9 mouse cellular contexts compared by ENCODE assay signal in genomic region chr1:71651828-71652227, GRCm38 (mm10). TPM values are rescaled to one million over a fixed set of nuclear protein-coding genes. Genes with fewer than 3 reads are reported as not detected.
DNase-seq lines count a peak whose midpoint lies in the region; ATAC-seq and TF ChIP-seq lines count a peak whose summit lies in the region.
"Had no signal": no experiment of that assay in that cellular context is flagged by ENCODE, and none has a peak within 500 bp of the region (broad histone marks: within the 10 kb centered on the region; RNA-seq: fewer than 3 reads in every experiment).

No protein-coding gene starts in this region.

- H3K27me3 ChIP-seq in forebrain, embryonic 13.5 days = no peaks in the 10 kb centered on the region
- no peaks in the 10 kb centered on the region for H3K27me3 ChIP-seq in limb, embryonic 15.5 days

- 58% methylated on average over 1 of the region's 1 CpGs for WGBS in forebrain, embryonic 13.5 days
- WGBS in limb, embryonic 15.5 days = 33% methylated on average over 1 of the region's 1 CpGs

- peak overlapping the region; percentile 84 for H3K4me2 ChIP-seq in forebrain, embryonic 13.5 days
- H3K4me2 ChIP-seq in limb, embryonic 15.5 days = peak overlapping the region; percentile 75

- DNase-seq in gastrocnemius, adult 2 months = no peak
- no peak for DNase-seq in gastrocnemius, adult 8-10 months (ENCODE audit: low spot score in 2 of 2)
- DNase-seq in 3134 (ENCODE audit: extremely low read depth, insufficient read length, low spot score) = peak; percentile 28
- no peak for DNase-seq in layer of hippocampus, adult 8-10 months (ENCODE audit: low spot score in 2 of 2)
- no peak for DNase-seq in retina, embryonic 14.5 days (ENCODE audit: low spot score)
- no peak for DNase-seq in layer of hippocampus, adult 9-10 months (ENCODE audit: low spot score)

- H3K9me3 ChIP-seq in forebrain, embryonic 13.5 days (replicated peaks) = no peaks in the 10 kb centered on the region
- no peaks in the 10 kb centered on the region for H3K9me3 ChIP-seq in limb, embryonic 15.5 days

- intact Hi-C loops in gastrocnemius, adult 2 months (cut with DNase I) = no loop called here

- no peak for TF ChIP-seq CTCF in gastrocnemius, adult 2 months (IDR thresholded peaks at IDR 0.05)

- no peak for ATAC-seq in forebrain, embryonic 13.5 days
- no peak for ATAC-seq in limb, embryonic 15.5 days (ENCODE audit: insufficient number of reproducible peaks, low FRiP score, low TSS enrichment, low read depth)

- H3K27ac ChIP-seq in gastrocnemius, adult 2 months = peak overlapping the region; percentile 86
- H3K27ac ChIP-seq in forebrain, embryonic 13.5 days = no peak overlapping the region
- peak overlapping the region; percentile 58; the same call in 1 of the 2 replicates for H3K27ac ChIP-seq in limb, embryonic 15.5 days
- H3K27ac ChIP-seq: left cerebral cortex, adult 2 months had no signal

- peaks cover 12% of the 10 kb centered on the region for H3K36me3 ChIP-seq in forebrain, embryonic 13.5 days (ENCODE audit: poor library complexity, severe bottlenecking)
- peaks cover 21% of the 10 kb centered on the region for H3K36me3 ChIP-seq in limb, embryonic 15.5 days

- peak overlapping the region; percentile 16; the same call in 1 of the 2 replicates for H3K9ac ChIP-seq in forebrain, embryonic 13.5 days
- no peak overlapping the region for H3K9ac ChIP-seq in limb, embryonic 15.5 days

- peaks cover 22% of the 10 kb centered on the region for H3K4me1 ChIP-seq in forebrain, embryonic 13.5 days
- peaks cover 19% of the 10 kb centered on the region for H3K4me1 ChIP-seq in limb, embryonic 15.5 days

- peak overlapping the region; percentile 87 for H3K4me3 ChIP-seq in gastrocnemius, adult 2 months
- H3K4me3 ChIP-seq in forebrain, embryonic 13.5 days = peak overlapping the region; percentile 25; the same call in 1 of the 2 replicates
- peak overlapping the region; percentile 63 for H3K4me3 ChIP-seq in limb, embryonic 15.5 days

RNA-seq across cellular contexts. Expression of gene Fn1, which starts 1.2 kb away (rescaled TPM):
- total RNA-seq in gastrocnemius, adult 2 months (2021) = 10 to 100 TPM; 35.2 to 63.1 TPM
- total RNA-seq in gastrocnemius, adult 8-10 months (2022) = 10 to 100 TPM; 18.4 to 36.6 (median 23.6) TPM
- 31.2 and 38.3 TPM in 2 replicates for polyA plus RNA-seq in forebrain, embryonic 13.5 days (2015; fragmentation: Nextera tagmentation; extraction: Ambion mirVana)
- 183 and 197 TPM in 2 replicates for polyA plus RNA-seq in limb, embryonic 15.5 days (2015; fragmentation: Nextera tagmentation; extraction: Ambion mirVana)
- total RNA-seq in layer of hippocampus, adult 8-10 months (2022) = 10 to 100 TPM; 52.0 to 64.1 (median 54.0) TPM

Comparison
In these comparisons a context has a peak if more than half of its experiments do, and no peak if none do; other contexts are left out.
1. H3K4me3 ChIP-seq: peak in every context shown above with its lines; median percentile 87 in gastrocnemius, adult 2 months; 63 in limb, embryonic 15.5 days; 25 in forebrain, embryonic 13.5 days.